Mouse (Mus musculus) adrenal gland, postnatal 10 days (tissue): ENCODE measurements around the gene Fbxo22. TPM values are rescaled to one million over a fixed set of nuclear protein-coding genes. Genes with fewer than 3 reads are reported as not detected.
"Not testable (repeated sequence)": the region's sequence is repeated elsewhere in the genome, so short reads cannot be mapped to it uniquely, and the experiment has no call there.

Experiments
- DNase-seq: peaks from one replicate; pipeline ENCODE4 v3.0.0; 2021; ENCODE audit warnings: mixed read lengths
- total RNA-seq, 2 experiments: library from RNA; stranded (reverse); gene quantifications; 2 replicates each; pipeline ENCODE4 v1.2.3; 2021

The Fbxo22 gene
- total RNA-seq, 2 experiments from 2014 or later = 29.6 to 32.2 TPM

GRCm38 (mm10) chr9:55236235-55237165 is 27.8 kb downstream of the Fbxo22 start:
- no peak for DNase-seq

GRCm38 (mm10) chr9:55240852-55241251 is 32.1 kb downstream of the Fbxo22 start:
- DNase-seq = no peak

GRCm38 (mm10) chr9:55241863-55242685 is 33.3 kb downstream of the Fbxo22 start:
- no peak for DNase-seq

DNA sequence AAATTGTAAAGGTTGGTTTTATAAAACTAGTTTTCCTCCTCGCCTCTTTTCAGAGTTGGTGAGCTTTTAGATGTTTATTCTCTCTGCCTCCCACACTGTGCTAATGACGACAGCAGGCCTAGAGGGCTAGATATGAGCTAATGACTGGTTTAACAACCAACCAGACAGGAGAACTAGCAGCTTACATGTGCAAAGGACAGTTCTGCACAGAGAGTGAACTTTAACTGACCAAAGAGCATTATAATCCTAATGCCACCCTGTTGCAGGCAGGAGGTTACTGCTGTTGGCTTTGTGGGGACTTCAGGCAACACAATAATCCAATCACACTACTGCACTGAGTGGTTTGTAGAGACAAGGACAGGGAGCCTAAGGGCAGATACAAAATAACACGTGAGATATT is 34.6 kb downstream of the Fbxo22 start:
- no peak for DNase-seq

- DNase-seq = no peak
These were observed 35.4 kb downstream of the Fbxo22 start for GRCm38 (mm10) chr9:55244079-55244478.

GRCm38 (mm10) chr9:55245057-55245750 is 36.5 kb downstream of the Fbxo22 start:
- not testable (repeated sequence) for DNase-seq

- DNase-seq = no peak
These were observed 37.7 kb downstream of the Fbxo22 start for GRCm38 (mm10) chr9:55246440-55246839.

- DNase-seq = no peak
These were observed 38.2 kb downstream of the Fbxo22 start for GRCm38 (mm10) chr9:55246918-55247317.

GRCm38 (mm10) chr9:55248465-55248864 is 39.7 kb downstream of the Fbxo22 start:
- DNase-seq = no peak

DNA sequence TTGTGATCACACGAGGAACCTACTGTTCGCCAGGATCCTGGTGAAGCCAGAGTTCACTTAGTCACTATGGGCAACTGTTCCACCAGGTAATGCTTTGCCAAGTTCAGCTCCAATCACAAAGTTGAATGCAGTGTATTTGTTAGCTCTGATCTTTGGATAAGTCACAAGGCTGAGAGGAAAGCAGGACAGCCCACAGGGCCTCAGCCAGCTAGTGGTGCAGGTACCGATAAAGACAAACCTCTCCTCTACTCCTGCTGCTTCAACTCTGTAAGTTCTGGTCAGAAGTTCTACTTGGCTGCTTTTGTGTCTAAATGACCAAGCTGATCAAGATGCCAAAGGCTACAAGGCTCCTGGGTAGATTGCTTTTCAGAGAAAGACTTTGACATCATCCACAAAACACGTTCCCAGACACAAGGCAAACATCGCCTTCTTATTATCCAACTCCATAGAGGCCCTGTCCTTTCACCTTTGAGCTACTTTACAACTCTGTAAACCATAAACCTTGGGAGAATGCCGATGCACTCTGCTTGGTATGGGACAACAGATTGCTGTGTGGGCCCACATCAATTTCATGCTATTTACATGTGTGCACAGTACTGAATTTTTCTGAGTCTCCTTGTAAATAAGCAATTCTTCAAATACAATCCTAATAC is 42.0 kb downstream of the Fbxo22 start:
- peak; percentile 18 for DNase-seq

DNA sequence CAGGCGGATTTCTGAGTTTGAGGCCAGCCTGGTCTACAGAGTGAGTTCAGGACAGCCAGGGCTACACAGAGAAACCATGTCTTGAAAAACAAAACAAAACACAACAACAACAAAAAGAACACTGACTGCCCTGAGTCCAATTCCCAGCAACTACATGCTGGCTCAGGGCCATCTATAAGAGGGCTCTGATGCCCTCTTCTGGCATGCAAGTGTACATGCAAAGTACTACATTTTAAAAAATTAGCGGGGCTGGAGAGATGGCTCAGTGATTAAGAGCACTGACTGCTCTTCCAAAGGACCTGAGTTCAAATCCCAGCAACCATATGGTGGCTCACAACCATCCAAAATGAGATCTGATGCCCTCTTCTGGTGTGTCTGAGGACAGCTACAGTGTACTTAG is 43.4 kb downstream of the Fbxo22 start:
- DNase-seq = peak; percentile 19

DNA sequence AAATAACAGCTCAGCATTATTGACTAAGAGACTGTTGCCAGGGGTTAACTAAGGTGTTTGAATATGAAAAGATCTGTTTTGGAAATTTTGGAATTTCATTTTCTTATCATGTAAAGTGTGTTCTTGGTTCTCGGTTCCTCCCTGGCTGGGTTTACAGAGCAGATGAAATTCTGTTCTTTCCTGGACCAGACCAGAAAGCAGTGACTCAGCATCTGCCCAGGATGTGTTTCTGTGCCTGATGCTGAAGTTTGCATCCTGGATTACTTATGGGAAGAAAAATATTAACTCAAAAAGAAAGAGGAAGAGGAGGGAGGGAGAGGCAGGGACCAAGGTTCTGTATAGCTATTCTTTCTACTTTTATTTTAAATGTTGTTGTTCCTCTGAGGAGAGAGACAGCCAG is 45.1 kb downstream of the Fbxo22 start:
- no peak for DNase-seq

DNA sequence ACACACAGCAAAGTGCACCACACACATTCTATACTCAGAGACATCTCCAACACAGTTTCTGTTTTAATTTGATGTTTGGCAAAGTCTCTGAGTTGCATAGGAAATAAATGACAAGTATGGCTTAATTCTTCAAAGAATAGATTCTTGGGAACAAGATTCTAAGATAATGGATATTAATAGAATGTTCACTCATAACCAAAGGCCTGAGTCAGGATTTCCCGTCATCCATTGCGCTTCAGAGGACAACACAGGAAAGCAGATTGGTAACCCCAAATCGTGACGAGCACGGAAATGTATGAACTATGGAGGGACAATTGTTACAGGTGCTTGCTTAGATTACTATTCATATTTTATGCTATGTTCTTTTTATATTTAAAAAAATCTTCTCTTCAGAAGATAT is 46.3 kb downstream of the Fbxo22 start:
- DNase-seq = no peak

DNA sequence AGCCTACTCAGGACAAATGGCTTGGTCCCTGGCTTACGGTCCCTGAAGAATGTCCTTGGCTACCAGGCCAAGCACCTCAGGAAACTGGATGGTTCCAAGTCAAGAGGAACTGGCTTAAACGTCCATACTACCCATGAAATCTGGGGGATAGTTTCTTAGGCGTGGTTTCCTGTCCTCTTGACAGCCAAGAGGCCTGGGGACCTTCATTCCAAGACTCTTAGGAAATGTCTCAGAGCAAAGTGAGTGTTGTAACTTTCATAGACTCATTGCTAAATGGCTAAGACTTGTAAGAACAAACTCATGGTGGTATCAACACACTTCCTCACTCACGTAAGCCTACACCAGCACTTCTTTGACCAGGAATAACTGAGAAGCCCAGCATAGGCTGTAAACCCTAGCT is 46.9 kb downstream of the Fbxo22 start:
- DNase-seq = peak; percentile 46

GRCm38 (mm10) chr9:55257105-55257504 is 48.4 kb downstream of the Fbxo22 start:
- DNase-seq = no peak

DNA sequence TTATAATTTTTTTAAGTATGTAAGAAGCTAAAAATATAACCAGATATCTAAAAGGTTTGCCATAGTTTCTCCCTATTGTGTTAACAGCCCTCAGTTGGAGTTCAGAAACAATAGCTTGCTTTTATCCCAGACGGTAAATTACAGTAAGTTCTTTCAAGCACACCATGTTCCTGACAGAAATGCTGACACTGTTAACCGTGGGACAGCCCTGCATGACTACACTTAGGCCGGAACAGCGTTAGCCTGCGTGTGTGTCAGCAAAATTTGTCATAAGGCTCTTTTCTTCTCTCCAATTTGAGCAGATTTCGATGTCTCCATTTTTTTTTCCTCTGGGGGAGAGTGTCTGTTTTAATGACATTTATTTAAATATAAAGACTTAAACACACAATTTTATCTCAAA is 51.0 kb downstream of the Fbxo22 start:
- no peak for DNase-seq

DNA sequence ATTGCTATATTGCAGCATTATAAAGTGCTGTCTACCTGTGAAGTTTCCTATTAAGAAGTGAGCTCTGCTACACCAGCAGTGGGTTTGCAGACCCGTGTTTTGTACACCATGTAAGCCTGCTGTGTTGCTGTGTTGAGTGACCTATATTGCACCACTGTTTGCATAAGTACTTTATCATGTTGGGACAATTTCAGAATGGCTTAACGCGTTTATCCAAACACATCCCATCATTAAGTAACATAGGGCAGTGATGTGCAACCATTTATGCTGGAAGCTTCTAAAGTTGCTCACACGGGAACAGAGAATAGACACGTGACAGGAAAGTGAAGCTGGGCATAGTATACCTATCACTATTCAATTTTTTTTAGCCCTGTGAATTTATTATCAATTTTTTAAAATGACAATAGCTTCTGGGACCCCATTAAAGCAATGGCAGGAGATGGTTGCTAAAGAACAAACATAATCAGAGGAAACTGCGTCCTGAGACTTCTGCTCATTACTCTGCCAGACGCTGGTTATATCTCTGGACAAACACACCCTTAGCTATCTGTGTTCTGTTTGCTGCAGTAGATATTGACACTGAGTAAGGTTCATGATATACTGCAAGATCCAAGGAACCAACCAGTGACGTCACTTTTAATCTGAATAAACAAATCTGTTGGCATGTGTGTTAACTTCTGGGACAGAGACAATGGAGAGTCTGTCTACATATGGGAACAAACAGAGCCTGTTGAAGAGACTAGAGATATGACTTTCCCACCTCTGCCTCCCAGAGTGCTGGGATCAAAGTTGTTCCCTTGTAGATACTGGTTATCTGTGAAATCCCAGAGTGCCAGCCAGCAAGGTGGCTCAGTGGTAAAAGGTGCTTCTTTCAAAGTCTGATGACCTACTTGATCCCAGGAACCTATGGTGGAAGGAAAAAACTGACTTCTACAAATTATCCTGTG is 55.9 kb downstream of the Fbxo22 start:
- no peak for DNase-seq

GRCm38 (mm10) chr9:55271960-55272560 is 63.3 kb downstream of the Fbxo22 start:
- no peak for DNase-seq

DNA sequence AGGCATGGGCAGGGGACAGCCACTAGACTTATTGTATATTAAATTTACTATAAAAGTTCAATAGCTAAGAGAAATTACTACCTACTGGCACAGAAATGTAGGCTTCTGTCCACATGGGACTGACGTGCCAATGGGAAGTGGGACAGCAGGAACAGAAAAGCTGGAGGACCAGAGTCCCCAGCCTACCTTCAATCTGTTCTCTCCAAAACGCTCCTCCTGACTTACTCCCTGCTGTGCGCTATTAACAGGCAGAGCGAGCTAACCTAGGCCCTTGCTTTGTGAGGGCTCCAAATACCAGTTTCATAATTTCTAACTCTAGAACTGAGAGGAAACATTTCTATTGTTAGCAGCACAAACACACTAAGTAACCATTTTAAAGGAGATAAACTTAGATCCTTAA is 65.2 kb downstream of the Fbxo22 start:
- no peak for DNase-seq
